Mouse (Mus musculus) inflammation-experienced regulatory T-cells, adult 6 months (primary cell): ENCODE data around the gene Fblim1. TPM values are rescaled to one million over a fixed set of nuclear protein-coding genes. Genes with fewer than 3 reads are reported as not detected.

Experiments
- ATAC-seq: one replicate; pipeline ENCODE4 v1.8.0; 2017
- polyA plus RNA-seq, 3 experiments: library from polyadenylated mRNA; unstranded; fragments of 100-300 nt; shearing (Covaris generic); gene quantifications; one replicate each; pipeline ENCODE4 v1.2.1; 2017

Fblim1 gene
- polyA plus RNA-seq, 3 experiments from 2014 or later, result 0.43 TPM; not detected in 2

DNA sequence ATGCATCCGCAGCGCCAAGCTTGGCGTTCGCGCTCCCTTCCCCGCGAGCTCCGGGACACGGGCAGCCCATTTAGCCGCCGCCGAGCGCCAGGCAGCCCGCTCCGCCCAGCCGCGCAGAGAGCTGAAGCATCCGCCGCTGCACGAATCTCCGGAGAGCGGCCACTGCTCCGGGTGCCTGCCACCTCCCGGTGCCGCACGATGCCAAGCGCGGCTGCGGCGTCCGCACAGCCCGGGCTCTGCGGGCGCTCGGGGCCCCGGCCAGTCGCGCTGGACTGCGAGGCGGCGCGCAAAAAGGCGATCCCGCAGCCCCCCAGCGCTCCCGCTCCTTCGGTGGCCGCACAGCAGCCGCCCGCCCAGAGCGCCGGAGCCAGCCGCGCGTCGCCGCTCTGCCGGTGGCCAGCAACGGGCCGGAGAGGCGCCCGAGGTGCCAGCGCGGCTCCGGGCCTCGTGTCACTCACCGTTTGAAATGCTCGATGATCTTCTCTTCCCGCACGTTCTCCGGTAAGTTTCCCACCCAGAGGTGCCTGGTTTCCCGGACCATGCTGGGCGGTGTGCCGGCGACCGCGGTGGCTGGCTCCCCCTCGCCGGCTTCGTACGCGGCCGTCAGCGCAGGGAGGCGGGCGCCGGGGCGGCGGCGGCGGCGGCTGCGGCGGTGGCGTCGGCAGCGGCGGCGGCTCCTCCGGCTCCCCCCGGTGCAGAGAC lies 68.0 kb downstream of the Fblim1 start:
- ATAC-seq, result peak; percentile 27

DNA sequence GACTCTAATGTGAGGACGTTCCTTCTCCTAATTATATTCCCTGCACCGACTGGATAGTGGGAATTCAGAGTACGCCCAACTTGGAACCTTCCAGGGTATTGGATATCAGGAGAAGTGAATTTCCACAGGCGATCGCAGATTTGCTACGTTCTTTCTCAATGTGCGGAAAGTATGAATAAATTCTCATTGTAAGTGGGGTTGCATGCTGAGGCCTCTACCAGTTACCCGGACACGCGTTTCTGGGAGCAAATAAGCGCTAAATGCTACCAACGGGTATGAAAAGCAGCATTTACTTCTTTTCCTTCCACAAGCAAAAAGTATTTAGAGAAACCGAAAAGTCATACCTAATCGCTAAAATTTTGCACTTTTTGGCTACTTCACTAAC lies 68.7 kb downstream of the Fblim1 start:
- ATAC-seq, result no peak

DNA sequence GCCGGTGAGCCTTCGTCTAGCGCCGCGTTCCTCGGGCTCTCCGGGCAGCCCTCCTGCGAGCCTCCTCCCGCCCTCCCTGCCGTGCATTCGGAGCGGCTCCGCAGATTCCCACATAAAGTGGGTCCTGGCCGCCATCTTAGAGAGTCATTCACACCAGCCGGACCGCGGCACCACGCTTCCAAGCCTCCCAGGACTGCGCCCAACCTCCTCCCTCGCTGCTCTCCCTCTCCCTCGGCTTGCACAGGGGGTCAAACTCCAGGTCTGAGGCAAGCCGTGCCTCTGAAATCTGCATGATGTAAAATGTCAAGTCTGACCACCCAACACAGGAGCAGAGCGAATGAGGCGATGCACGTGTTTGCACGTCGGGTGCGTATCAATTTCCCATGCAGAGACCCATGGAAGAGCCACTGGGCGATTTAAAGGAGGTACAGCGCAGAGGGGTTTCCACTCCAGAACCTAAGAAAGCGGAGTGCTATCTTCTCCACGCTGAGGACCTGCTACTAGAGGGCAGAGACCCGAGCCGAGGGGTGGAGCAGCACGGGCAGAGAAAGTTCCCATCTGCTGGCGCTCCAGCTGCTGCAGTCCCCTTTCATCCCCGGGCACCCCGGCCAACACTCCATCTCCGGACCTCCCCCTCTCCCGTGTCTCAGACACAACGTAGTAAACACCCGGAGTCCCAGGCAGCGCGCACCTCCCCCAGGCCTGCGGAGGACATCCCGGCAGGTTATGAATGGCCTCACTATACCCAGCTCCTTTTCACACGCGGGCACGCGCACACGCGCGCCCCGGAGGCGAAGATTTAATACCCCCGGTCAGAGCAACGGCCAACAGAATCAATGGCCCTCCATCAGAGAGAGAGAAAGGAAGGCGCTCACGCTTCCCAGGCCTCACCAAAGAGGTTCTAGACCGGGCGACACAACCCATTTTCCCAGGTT lies 69.3 kb downstream of the Fblim1 start:
- ATAC-seq, result no peak

DNA sequence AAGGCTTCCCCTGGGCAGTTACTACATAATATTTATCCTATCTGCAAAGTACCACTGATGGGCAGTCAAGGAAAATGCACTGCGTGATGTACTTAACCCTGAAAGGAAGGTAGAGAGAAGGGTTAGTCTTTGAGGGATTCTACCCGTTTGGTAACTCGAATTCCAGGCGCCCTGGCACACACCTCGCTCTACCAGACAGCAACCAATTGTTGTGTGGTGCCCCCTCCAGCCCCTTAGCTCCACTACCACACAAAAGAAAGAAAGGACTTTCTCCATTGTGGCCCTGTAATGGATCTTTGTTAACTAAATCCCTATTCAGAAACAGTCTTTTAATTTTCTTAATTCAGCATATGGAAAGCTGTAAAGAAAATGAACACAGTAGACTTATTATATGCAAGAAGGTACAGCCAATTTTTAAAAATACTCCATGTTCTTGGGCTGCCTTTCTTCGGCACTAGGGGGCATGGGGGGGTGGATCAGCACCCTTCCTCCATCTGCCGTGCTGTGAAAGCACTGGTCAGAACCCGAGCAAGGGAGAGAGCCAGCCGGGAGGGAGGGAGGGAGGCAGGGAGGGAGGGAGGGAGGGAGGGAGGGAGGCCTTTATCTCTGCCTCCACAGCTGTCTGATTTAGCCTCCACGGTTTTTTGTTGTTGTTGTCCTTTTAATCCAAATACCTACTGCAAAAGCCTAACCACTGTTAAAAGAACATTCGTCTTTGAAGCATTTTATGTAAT lies 70.8 kb downstream of the Fblim1 start:
- no peak for ATAC-seq

DNA sequence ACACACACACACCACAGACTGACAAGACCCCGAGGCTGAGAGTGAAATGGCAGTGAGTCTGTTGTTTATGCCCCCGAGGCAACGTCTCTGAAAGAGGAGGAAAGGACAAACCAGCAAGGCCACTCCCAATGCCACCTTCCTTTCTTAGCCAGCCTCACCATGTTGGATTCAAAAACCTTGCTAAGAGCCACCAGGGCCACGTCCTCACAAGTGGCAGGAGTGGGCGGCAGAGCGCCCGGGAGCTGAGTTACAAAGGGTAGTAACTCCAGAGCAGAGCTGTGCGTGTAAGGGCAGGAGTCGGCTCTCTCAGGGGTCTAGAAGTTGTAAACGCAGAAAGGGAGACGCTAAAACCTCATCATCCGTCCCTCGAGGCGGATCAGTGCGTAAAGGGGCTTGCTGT lies 74.9 kb downstream of the Fblim1 start:
- no peak for ATAC-seq

DNA sequence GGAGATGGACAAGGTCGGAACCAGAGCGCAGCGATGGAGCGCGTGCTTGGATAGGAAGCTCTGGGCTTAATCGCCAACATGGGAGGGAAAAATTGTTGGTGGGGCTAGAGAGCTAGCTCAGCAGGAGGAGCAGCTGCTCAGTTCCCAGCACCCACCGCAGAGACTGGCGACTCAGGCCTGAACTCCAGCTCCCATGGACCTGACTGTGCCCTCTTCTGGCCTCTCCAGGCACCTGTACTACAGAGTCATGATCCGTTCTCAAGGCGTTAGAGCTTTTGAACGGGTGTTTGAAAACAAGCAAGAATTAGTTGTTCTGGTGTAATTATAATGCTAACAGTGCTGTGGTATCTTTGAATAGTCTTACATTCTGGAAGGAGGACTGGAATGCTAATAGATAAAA lies 77.0 kb downstream of the Fblim1 start:
- ATAC-seq, result no peak

DNA sequence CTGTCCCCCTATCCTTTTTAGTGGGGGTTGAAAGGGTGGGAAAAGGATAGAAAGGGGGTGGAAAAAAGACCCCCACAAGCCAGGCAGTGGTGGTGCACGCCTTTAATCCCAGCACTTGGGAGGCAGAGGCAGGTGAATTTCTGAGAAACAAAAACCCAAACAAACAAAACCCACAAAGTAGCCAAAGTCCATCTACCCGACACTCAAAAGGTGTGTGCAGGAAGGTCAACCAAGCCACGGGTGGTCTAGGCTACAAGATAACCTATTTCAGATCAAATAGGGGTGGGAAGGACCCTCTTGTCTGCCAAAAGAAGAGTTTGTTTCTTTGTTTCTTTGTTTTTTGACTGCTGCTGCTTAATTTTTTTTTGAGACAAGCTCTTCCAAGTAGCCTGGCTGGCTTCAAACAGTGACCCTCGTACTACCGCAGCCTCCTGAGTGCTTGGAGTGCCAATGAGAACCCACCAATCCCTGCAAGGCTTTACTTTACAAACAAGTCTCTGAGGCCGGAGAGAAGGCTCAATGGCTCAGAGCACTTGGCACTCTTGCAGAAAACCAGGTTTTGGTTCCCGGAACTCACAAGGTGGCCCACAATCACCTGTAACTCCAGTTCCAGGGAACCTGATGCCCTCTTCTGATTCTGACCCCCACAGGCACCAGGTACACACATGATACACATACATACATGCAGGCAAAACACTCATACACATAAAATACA lies 78.8 kb downstream of the Fblim1 start:
- no peak for ATAC-seq

Other genes starting within 250 kb of the Fblim1 start
- not detected for gene Fam131c, start 237.9 kb downstream of the Fblim1 start, polyA plus RNA-seq
- not detected for gene Clcnka, start 207.4 kb downstream of the Fblim1 start, polyA plus RNA-seq
- not detected for gene Clcnkb, start 190.1 kb downstream of the Fblim1 start, polyA plus RNA-seq
- not detected for gene Hspb7, start 185.3 kb downstream of the Fblim1 start, polyA plus RNA-seq
- gene Srarp, start 170.0 kb downstream of the Fblim1 start, polyA plus RNA-seq, result not detected
- gene Zbtb17, start 161.4 kb downstream of the Fblim1 start, polyA plus RNA-seq, result 10 to 100 TPM; 12.6 to 16.9 (median 14.1) TPM
- gene Spen, start 67.5 kb downstream of the Fblim1 start, polyA plus RNA-seq, result 10 to 100 TPM in 2 of 3 experiments, 1 to 10 TPM in 1; 8.6 to 17.1 (median 14.3) TPM
- under 1 TPM in 1 of 3 experiments, not detected in 2; 0.78 TPM for gene Tmem82, start 12.5 kb upstream of the Fblim1 start, polyA plus RNA-seq
- gene Slc25a34, start 17.7 kb upstream of the Fblim1 start, polyA plus RNA-seq, result under 1 TPM in 1 of 3 experiments, not detected in 2; 0.13 TPM
- 1 to 10 TPM; 3.6 to 4.5 (median 4.2) TPM for gene Plekhm2, start 58.8 kb upstream of the Fblim1 start, polyA plus RNA-seq
- not detected for gene Rsc1a1, start 79.5 kb upstream of the Fblim1 start, polyA plus RNA-seq
- gene Ddi2, start 117.3 kb upstream of the Fblim1 start, polyA plus RNA-seq, result 10 to 100 TPM; 14.6 to 17.1 (median 16.9) TPM
- gene Agmat, start 140.6 kb upstream of the Fblim1 start, polyA plus RNA-seq, result not detected
- gene Dnajc16, start 184.8 kb upstream of the Fblim1 start, polyA plus RNA-seq, result 1 to 10 TPM; 3.0 to 3.7 (median 3.6) TPM
- gene Casp9, start 187.5 kb upstream of the Fblim1 start, polyA plus RNA-seq, result 10 to 100 TPM in 1 of 3 experiments, 1 to 10 TPM in 2; 6.9 to 10.9 (median 6.9) TPM
- not detected for gene Cela2a, start 220.1 kb upstream of the Fblim1 start, polyA plus RNA-seq
- gene Ctrc, start 240.3 kb upstream of the Fblim1 start, polyA plus RNA-seq, result not detected